ENCODE assay signal across 20 mouse cellular contexts in genomic region chr2:128368534-128369273, GRCm38 (mm10).
DNase-seq lines count a peak whose midpoint lies in the region; ATAC-seq and TF ChIP-seq lines count a peak whose summit lies in the region.
"Had no signal": no experiment of that assay in that cellular context is flagged by ENCODE, and none has a peak within 500 bp of the region (broad histone marks: within the 10 kb centered on the region; RNA-seq: fewer than 3 reads in every experiment).

No protein-coding gene starts in this region.

- TF ChIP-seq EP300 in heart, adult 2 months (IDR thresholded peaks at IDR 0.05; ENCODE audit: insufficient read depth, low read depth, low read length), result no peak
- TF ChIP-seq EP300 in lung, postnatal 0 days (IDR thresholded peaks at IDR 0.05), result no peak

- no peaks in the 10 kb centered on the region for H3K36me3 ChIP-seq in heart, adult 2 months (ENCODE audit: control insufficient read depth, insufficient read depth, low read length)
- H3K36me3 ChIP-seq in heart, embryonic 12.5 days, result no peaks in the 10 kb centered on the region
- no peaks in the 10 kb centered on the region for H3K36me3 ChIP-seq in lung, postnatal 0 days (ENCODE audit: insufficient read depth, low read length)
- H3K36me3 ChIP-seq in splenic B cell, adult 2 months (ENCODE audit: control insufficient read depth, insufficient read depth, low read length, poor library complexity, severe bottlenecking), result no peaks in the 10 kb centered on the region
- H3K36me3 ChIP-seq: embryonic facial prominence, embryonic 12.5 days; heart, embryonic 10.5 days; limb, embryonic 12.5 days; lung, embryonic 15.5 days; stomach, embryonic 15.5 days had no signal

- H3K9ac ChIP-seq in heart, adult 2 months (ENCODE audit: low read depth, low read length), result no peak overlapping the region
- no peak overlapping the region for H3K9ac ChIP-seq in heart, embryonic 12.5 days
- H3K9ac ChIP-seq in lung, postnatal 0 days (replicated peaks; ENCODE audit: low read depth), result no peak overlapping the region
- H3K9ac ChIP-seq: embryonic facial prominence, embryonic 12.5 days; limb, embryonic 12.5 days; lung, embryonic 15.5 days; stomach, embryonic 15.5 days had no signal

- TF ChIP-seq POLR2A in heart, adult 2 months (IDR thresholded peaks at IDR 0.05; ENCODE audit: insufficient read depth, low read depth, low read length), result no peak

- no peaks in the 10 kb centered on the region for H3K9me3 ChIP-seq in heart, embryonic 12.5 days (replicated peaks)
- H3K9me3 ChIP-seq in lung, postnatal 0 days (ENCODE audit: low read length), result no peaks in the 10 kb centered on the region
- H3K9me3 ChIP-seq: embryonic facial prominence, embryonic 12.5 days; heart, embryonic 10.5 days; lung, embryonic 15.5 days; stomach, embryonic 15.5 days had no signal

- peaks cover 7% of the 10 kb centered on the region for H3K4me1 ChIP-seq in heart, adult 2 months (ENCODE audit: control insufficient read depth, insufficient read depth, low read length)
- H3K4me1 ChIP-seq in heart, embryonic 12.5 days (replicated peaks), result peaks cover 54% of the 10 kb centered on the region
- H3K4me1 ChIP-seq in lung, postnatal 0 days (ENCODE audit: insufficient read depth, low read depth, low read length), result peaks cover 14% of the 10 kb centered on the region

- TF ChIP-seq CTCF in heart, adult 2 months (IDR thresholded peaks at IDR 0.05), result peak; percentile 56
- TF ChIP-seq CTCF in lung, postnatal 0 days (IDR thresholded peaks at IDR 0.05), result peak; percentile 46

- no peak overlapping the region for H3K4me2 ChIP-seq in heart, embryonic 12.5 days
- H3K4me2 ChIP-seq in lung, postnatal 0 days (replicated peaks; ENCODE audit: low read depth, low read length), result no peak overlapping the region
- H3K4me2 ChIP-seq: embryonic facial prominence, embryonic 12.5 days; limb, embryonic 12.5 days; lung, embryonic 15.5 days; stomach, embryonic 15.5 days had no signal

- H3K27me3 ChIP-seq in heart, adult 2 months (ENCODE audit: control insufficient read depth, insufficient read depth, low read length), result no peaks in the 10 kb centered on the region
- H3K27me3 ChIP-seq in heart, embryonic 12.5 days (replicated peaks), result no peaks in the 10 kb centered on the region
- H3K27me3 ChIP-seq in lung, postnatal 0 days (replicated peaks; ENCODE audit: insufficient read depth, low read length), result no peaks in the 10 kb centered on the region
- no peaks in the 10 kb centered on the region for H3K27me3 ChIP-seq in splenic B cell, adult 2 months (ENCODE audit: control insufficient read depth, insufficient read depth, low read length, poor library complexity, severe bottlenecking)
- H3K27me3 ChIP-seq: embryonic facial prominence, embryonic 12.5 days; limb, embryonic 12.5 days; lung, embryonic 15.5 days; stomach, embryonic 15.5 days had no signal

- intact Hi-C loops in heart, adult 2 months (cut with DNase I), result no loop called here

- ATAC-seq in heart, embryonic 12.5 days (ENCODE audit: insufficient number of reproducible peaks, low FRiP score), result no peak
- no peak for ATAC-seq in lung, postnatal 0 days

- H3K4me3 ChIP-seq in heart, adult 2 months, result no peak overlapping the region
- H3K4me3 ChIP-seq in heart, embryonic 12.5 days, result no peak overlapping the region
- H3K4me3 ChIP-seq in lung, postnatal 0 days (ENCODE audit: low read depth, low read length), result no peak overlapping the region
- H3K4me3 ChIP-seq: embryonic facial prominence, embryonic 12.5 days; heart, embryonic 10.5 days; limb, embryonic 12.5 days; lung, embryonic 15.5 days; stomach, embryonic 15.5 days had no signal

- H3K27ac ChIP-seq in heart, adult 2 months, result no peak overlapping the region
- H3K27ac ChIP-seq in heart, embryonic 12.5 days (ENCODE audit: poor library complexity, severe bottlenecking), result no peak overlapping the region
- no peak overlapping the region for H3K27ac ChIP-seq in lung, postnatal 0 days (ENCODE audit: low read length)
- H3K27ac ChIP-seq: embryonic facial prominence, embryonic 12.5 days; heart, embryonic 10.5 days; limb, embryonic 12.5 days; lung, embryonic 15.5 days; stomach, embryonic 15.5 days had no signal

- H3K79me2 ChIP-seq in heart, adult 2 months (replicated peaks; ENCODE audit: control insufficient read depth, insufficient read depth, low read length), result no peaks in the 10 kb centered on the region

- DNase-seq in heart, adult 2 months, result peak in 1 of 2 experiments; percentile 5
- no peak for DNase-seq in lung, postnatal 0 days (ENCODE audit: low spot score)
- DNase-seq in lung, postnatal 4 days, result no peak
- DNase-seq in ES-CJ7 (ENCODE audit: low read depth, low spot score), result peak; percentile 13
- DNase-seq in splenic B cell, adult 2 months (ENCODE audit: low read depth, low spot score), result peak; percentile 36
- no peak for DNase-seq in spleen, postnatal 36 days (ENCODE audit: low spot score in 2 of 2)
- DNase-seq in cerebellum, adult 9-11 months, result no peak
- DNase-seq: adrenal gland, postnatal 10 days; cerebellum, postnatal 36 days; heart, postnatal 36 days; kidney, postnatal 14 days; layer of hippocampus, postnatal 36 days; right cerebral cortex, postnatal 14 days; thymus, postnatal 4 days had no signal

- WGBS in heart, adult 2 months, result 77% methylated on average over 7 of the region's 7 CpGs
- WGBS in heart, embryonic 12.5 days, result 65% methylated on average over 7 of the region's 7 CpGs
- 74% methylated on average over 7 of the region's 7 CpGs for WGBS in lung, postnatal 0 days

Comparison
In these comparisons a context has a peak if more than half of its experiments do, and no peak if none do; other contexts are left out.
1. DNase-seq: peak in ES-CJ7 (single experiment) and splenic B cell, adult 2 months (single experiment); none in lung, postnatal 0 days (single experiment), lung, postnatal 4 days (0 of 2), spleen, postnatal 36 days (0 of 2) and cerebellum, adult 9-11 months (single experiment).